Mouse (Mus musculus) embryonic facial prominence, embryonic 11.5 days (tissue): Measurements from ENCODE around the gene Slc16a4. TPM values are rescaled to one million over a fixed set of nuclear protein-coding genes. Genes with fewer than 3 reads are reported as not detected.
A peak's percentile ranks its signal among the peaks of the same experiment; 100 is the strongest.

Experiments used
- ATAC-seq: fragments of 200-750 bp; cut with Nextera tagmentation; replicated peaks from 2 replicates; pipeline ENCODE4 v1.8.0; 2017; ENCODE audit warnings: low read depth; ENCODE audit not compliant: insufficient number of reproducible peaks, low FRiP score, low TSS enrichment
- DNase-seq: peaks from one replicate; pipeline ENCODE4 v3.0.0-alpha.2; 2015; ENCODE audit warnings: low spot score
- H3K27ac ChIP-seq: fragments of 300-500 bp; sonication (generic); replicated peaks from 2 replicates; pipeline ENCODE4 v1.5.1; 2014; ENCODE audit warnings: mild to moderate bottlenecking, low read depth, low read length, control low read depth
- H3K27me3 ChIP-seq: fragments of 300-500 bp; sonication (generic); 2 replicates; pipeline ENCODE4 v1.6.1; 2014; ENCODE audit warnings: mild to moderate bottlenecking, low read length, moderate library complexity, mixed read lengths; ENCODE audit not compliant: control insufficient read depth, insufficient read depth
- H3K36me3 ChIP-seq: fragments of 300-500 bp; sonication (generic); replicated peaks from 2 replicates; pipeline ENCODE4 v1.6.1; 2014; ENCODE audit warnings: low read depth, mild to moderate bottlenecking, low read length, moderate library complexity, mixed read lengths; ENCODE audit not compliant: control insufficient read depth, insufficient read depth
- H3K4me1 ChIP-seq: fragments of 300-500 bp; sonication (generic); 2 replicates; pipeline ENCODE4 v1.6.1; 2014; ENCODE audit warnings: low read length, mixed read lengths; ENCODE audit not compliant: control insufficient read depth, insufficient read depth
- H3K4me2 ChIP-seq: fragments of 300-500 bp; sonication (generic); 2 replicates; pipeline ENCODE4 v1.6.1; 2014; ENCODE audit warnings: low read depth, mild to moderate bottlenecking, control low read depth, low read length, moderate library complexity
- H3K4me3 ChIP-seq: fragments of 300-500 bp; sonication (generic); 2 replicates; pipeline ENCODE4 v1.5.1; 2014; ENCODE audit warnings: low read depth, low read length, control low read depth
- H3K9ac ChIP-seq: fragments of 300-500 bp; sonication (generic); replicated peaks from 2 replicates; pipeline ENCODE4 v1.6.1; 2014; ENCODE audit warnings: mild to moderate bottlenecking, control low read depth, low read length
- H3K9me3 ChIP-seq: fragments of 300-500 bp; sonication (generic); replicated peaks from 2 replicates; pipeline ENCODE4 v1.6.1; 2016; ENCODE audit warnings: mild to moderate bottlenecking, low read length, inconsistent platforms, mixed read lengths; ENCODE audit not compliant: control insufficient read depth
- WGBS: fragments of 180-500 bp; shearing (Covaris S2); extraction: QIAGEN DNeasy Blood & Tissue Kit; methylation state at CpG from one replicate; pipeline ENCODE4 v1.1.7; 2014; 5-methylcytosine and 5-hydroxymethylcytosine counted together
- polyA plus RNA-seq: library from polyadenylated mRNA; unstranded; fragments of >200 nt; fragmentation: Nextera tagmentation; extraction: Ambion mirVana; gene quantifications from 2 replicates; pipeline ENCODE4 v1.2.1, GENCODE M21; 2014

The Slc16a4 gene
- 2.1 and 3.4 TPM in 2 replicates for polyA plus RNA-seq

DNA sequence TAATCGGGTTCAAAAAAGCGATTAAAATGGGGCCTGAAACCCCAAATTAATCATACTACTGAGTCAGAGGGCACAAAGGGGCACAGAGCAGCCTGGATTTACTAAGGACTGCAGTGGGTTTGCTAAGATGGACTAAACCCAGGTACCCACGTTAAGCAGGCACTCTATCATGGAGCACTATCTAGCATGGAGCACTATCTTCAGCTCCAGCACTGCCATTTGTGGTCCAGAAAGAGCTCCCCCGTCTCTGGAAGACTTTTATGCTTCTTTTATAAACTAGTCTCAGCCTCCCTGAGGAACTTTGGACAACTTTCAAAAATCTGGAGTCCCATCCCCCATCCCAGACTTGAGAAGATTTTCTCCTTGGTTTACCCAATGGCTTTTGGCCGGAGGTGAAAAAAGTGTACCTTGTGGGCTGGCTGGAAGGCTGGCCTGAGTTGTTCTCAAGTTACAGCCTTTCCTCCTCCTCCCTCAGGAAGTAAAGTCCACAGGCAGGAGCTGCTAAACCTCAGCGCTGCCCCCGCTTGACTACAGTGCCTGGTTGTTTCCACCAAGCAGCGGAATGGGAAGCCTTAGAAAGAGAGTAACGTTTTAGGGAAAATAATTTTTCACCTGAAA, at the start of gene Slc16a4:
Slc16a4 (plus strand) TSS at position 467 of the 618 bp plus-strand sequence.
- Histone ChIP-seq H3K4me1 (no peaks in the 10 kb centered on the region; the same call in 1 of the 2 replicates), H3K9ac (no peak within 1 kb of the TSS), H3K27ac (no peak within 1 kb of the TSS), H3K4me3 (no peak within 1 kb of the TSS), H3K36me3 (no peaks in the 10 kb centered on the region), H3K4me2 (no peak within 1 kb of the TSS; the same call in 1 of the 2 replicates), H3K9me3 (no peaks in the 10 kb centered on the region), H3K27me3 (no peaks in the 10 kb centered on the region)
- ATAC-seq = peak; percentile 57; the same call in 1 of the 2 replicates
- WGBS = 21% methylated on average over 9 of the region's 9 CpGs
- peak; percentile 79 for DNase-seq

DNA sequence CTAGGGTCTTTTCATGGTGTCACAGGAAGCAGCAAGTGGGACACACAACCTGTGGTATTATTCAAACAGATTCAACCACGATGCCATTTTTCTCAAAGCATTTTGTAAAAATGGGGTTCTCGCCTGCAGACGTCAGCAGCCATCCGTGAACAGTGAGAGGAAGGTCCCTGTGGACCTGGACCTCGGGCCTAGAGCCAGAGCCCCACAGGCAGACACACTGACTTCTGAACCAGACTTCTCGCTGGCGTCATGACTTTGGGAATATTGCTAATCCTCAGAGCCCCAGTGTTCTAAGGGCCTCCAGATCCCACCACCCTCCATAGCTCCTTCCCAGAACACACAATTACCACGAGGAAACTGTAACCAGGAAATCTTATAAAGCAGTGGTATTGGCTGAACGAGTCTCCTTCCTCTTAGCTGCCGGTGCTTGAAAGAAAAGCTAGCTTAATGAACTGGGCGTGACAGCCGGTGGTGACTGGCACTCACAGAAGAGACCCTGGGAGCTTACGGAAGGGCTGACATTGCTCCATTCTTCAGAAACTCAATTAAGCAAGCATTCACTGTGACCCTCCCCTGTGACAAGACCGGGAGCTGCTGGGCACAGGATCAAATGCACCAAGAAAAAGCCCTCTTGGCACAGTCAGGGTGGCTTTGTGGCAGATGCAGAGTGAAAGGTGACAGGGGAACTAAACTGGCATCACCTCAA, 49.5 kb upstream of the Slc16a4 start:
- 48% methylated on average over 14 of the region's 14 CpGs for WGBS
- H3K9ac ChIP-seq = no peak overlapping the region
- H3K27ac ChIP-seq = no peak overlapping the region
- no peaks in the 10 kb centered on the region for H3K9me3 ChIP-seq
- H3K4me2 ChIP-seq = no peak overlapping the region
- ATAC-seq (no peak), DNase-seq (no peak)
- no peaks in the 10 kb centered on the region for H3K36me3 ChIP-seq
- H3K4me1 ChIP-seq = no peaks in the 10 kb centered on the region
- H3K4me3 ChIP-seq = no peak overlapping the region
- H3K27me3 ChIP-seq = no peaks in the 10 kb centered on the region

DNA sequence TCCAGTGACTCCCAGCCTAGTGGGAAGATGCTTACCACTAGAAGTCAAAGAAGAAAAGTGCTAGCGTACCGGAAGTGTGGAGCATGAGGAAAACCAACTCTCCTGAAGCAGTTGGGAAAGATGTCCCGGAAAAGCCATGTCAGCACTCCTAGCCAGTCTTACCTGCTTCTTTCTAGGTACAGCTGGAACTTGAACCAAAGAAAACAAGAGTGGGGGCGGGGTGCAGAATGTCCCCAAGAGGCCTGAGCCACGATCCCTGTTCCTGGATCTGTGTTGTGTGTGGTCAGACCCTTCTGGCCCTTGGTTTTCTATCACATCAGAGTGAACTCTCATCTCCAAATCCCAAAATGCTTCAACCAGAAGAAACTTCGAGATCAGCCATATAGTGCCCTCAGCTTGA, 44.2 kb upstream of the Slc16a4 start:
- Histone ChIP-seq H3K9ac (no peak overlapping the region), H3K27me3 (no peaks in the 10 kb centered on the region), H3K4me2 (no peak overlapping the region), H3K4me3 (no peak overlapping the region), H3K36me3 (no peaks in the 10 kb centered on the region), H3K9me3 (no peaks in the 10 kb centered on the region), H3K4me1 (no peaks in the 10 kb centered on the region), H3K27ac (no peak overlapping the region)
- WGBS = 77% methylated on average over 6 of the region's 6 CpGs
- ATAC-seq = no peak
- no peak for DNase-seq

DNA sequence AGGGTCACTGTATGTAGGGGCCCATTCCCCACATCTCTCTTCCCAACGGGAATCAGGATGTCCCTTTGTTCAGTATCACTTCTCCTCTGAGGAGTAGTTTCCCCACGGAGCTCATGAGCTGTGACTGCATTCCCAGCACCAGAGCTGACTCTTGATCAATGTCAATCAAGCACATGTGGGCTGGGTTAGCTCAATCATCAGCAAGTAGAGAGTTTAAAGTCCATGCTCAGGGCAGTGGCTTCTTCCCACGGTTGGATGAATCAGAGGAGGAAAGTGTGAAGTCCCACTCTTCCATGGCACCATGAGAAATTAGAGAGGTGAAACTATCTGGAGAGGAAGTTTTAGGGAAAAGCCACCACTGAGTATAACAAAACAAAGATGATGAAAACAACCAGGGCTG, 42.0 kb upstream of the Slc16a4 start:
- H3K4me1 ChIP-seq = no peaks in the 10 kb centered on the region
- H3K36me3 ChIP-seq = no peaks in the 10 kb centered on the region
- no peak overlapping the region for H3K9ac ChIP-seq
- DNase-seq = no peak
- H3K4me3 ChIP-seq = no peak overlapping the region
- no peak for ATAC-seq
- 68% methylated on average over 3 of the region's 3 CpGs for WGBS
- H3K4me2 ChIP-seq = no peak overlapping the region
- no peaks in the 10 kb centered on the region for H3K27me3 ChIP-seq
- H3K27ac ChIP-seq = no peak overlapping the region
- H3K9me3 ChIP-seq = no peaks in the 10 kb centered on the region

DNA sequence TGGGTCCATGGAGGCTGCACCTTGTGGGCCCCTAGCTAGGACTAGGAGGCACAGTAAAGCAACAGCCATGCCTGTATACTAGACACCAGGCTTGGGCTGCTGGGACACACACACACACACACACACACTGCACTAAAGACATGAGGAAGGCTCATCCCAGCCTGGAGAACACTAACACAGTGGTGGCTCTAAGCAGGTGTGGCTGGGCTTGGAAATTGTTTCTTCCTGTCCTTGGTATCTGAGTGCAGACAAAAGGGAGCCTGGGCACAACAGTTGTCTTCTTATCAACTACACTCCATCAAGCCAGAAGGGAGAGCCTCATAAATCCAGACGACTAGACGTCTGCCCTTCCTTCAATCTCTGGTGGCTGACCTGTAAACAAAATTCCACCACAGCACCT, 40.7 kb upstream of the Slc16a4 start:
- Histone ChIP-seq H3K27me3 (no peaks in the 10 kb centered on the region), H3K4me3 (no peak overlapping the region), H3K36me3 (no peaks in the 10 kb centered on the region), H3K9me3 (no peaks in the 10 kb centered on the region), H3K4me2 (no peak overlapping the region), H3K4me1 (no peaks in the 10 kb centered on the region), H3K9ac (no peak overlapping the region), H3K27ac (no peak overlapping the region)
- no peak for ATAC-seq
- DNase-seq = no peak
- WGBS = 68% methylated on average over 2 of the region's 2 CpGs

DNA sequence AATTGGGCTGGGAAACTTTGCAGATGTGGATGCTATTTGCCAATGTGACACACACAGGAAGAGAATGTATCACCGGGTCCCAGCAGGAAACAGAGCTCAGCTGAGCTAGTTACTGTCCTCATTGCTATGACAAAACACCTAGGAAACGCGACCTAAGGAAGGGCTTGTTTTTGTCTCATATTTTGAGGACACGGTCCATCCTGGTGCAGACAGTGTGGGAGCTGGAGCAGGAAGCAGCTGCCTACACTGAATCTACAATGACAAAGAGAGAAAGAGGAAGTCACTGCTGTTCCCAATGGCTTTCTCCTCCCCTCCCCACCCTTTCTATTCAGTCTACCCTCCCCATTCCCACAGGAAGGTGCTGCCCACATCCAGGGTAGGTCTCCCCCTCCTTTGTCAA, 39.0 kb upstream of the Slc16a4 start:
- no peaks in the 10 kb centered on the region for H3K9me3 ChIP-seq
- 75% methylated on average over 4 of the region's 4 CpGs for WGBS
- H3K4me1 ChIP-seq = no peaks in the 10 kb centered on the region
- no peak overlapping the region for H3K4me2 ChIP-seq
- no peaks in the 10 kb centered on the region for H3K27me3 ChIP-seq
- no peak overlapping the region for H3K4me3 ChIP-seq
- DNase-seq (no peak), ATAC-seq (no peak)
- no peak overlapping the region for H3K9ac ChIP-seq
- no peak overlapping the region for H3K27ac ChIP-seq
- H3K36me3 ChIP-seq = no peaks in the 10 kb centered on the region

DNA sequence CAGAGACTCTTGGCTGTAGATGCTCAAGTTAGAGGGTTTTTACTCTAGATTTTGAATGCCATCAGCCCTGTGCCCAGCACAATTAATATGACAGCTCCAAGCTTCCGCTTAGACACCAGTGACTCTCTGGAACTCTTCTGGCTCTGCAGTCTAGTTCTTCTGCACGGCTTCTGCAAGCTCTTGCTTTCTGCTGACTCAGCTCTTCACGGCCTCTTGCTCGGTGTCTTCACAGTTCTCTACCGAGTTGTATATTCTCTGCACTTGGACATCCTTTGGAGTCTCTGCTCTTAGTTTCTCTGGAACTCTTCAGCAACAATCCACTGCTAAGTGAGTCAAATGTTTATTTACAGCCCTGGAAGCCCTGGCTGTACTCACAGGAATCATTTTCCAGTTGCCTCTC, 37.1 kb upstream of the Slc16a4 start:
- H3K27me3 ChIP-seq = no peaks in the 10 kb centered on the region
- H3K9ac ChIP-seq = no peak overlapping the region
- H3K4me3 ChIP-seq = no peak overlapping the region
- H3K4me2 ChIP-seq = no peak overlapping the region
- ATAC-seq (no peak), DNase-seq (no peak)
- H3K36me3 ChIP-seq = no peaks in the 10 kb centered on the region
- no peaks in the 10 kb centered on the region for H3K4me1 ChIP-seq
- no peaks in the 10 kb centered on the region for H3K9me3 ChIP-seq
- 84% methylated on average over 5 of the region's 5 CpGs for WGBS
- no peak overlapping the region for H3K27ac ChIP-seq

DNA sequence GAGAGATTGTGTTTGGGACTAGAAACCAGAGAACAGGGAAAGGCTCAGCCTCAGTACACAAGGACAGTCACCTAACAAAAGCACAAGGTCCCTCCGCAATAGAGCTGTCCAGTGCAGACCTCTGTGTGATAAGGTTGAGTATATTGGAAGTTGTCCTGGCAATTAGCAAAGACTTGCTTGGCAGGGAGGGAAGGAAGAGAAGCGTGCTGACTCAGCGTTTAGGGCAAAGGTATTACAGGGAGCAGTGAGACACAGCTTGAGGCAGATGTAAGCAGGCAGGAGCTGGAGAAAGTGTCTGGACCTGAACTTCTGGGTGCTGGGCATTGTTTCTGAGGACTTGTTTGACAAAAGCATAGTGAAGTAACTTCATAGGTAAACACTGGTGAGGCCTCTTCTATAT, 35.0 kb upstream of the Slc16a4 start:
- H3K36me3 ChIP-seq = no peaks in the 10 kb centered on the region
- H3K4me1 ChIP-seq = no peaks in the 10 kb centered on the region
- H3K27me3 ChIP-seq = no peaks in the 10 kb centered on the region
- DNase-seq = no peak
- ATAC-seq = no peak
- 94% methylated on average over 3 of the region's 3 CpGs for WGBS
- no peaks in the 10 kb centered on the region for H3K9me3 ChIP-seq
- H3K9ac ChIP-seq = no peak overlapping the region
- H3K4me3 ChIP-seq = no peak overlapping the region
- H3K4me2 ChIP-seq = no peak overlapping the region
- no peak overlapping the region for H3K27ac ChIP-seq
